Mouse (Mus musculus) embryonic facial prominence, embryonic 14.5 days (tissue): ENCODE measurements around the gene Phlpp1. TPM values are rescaled to one million over a fixed set of nuclear protein-coding genes. Genes with fewer than 3 reads are reported as not detected.

Experiments used
- ATAC-seq: fragments of 200-750 bp; cut with Nextera tagmentation; 2 replicates; pipeline ENCODE4 v1.8.0; 2017; ENCODE audit warnings: low read depth, moderate number of reproducible peaks, moderate TSS enrichment
- DNase-seq: peaks from one replicate; pipeline ENCODE4 v3.0.0-alpha.2; 2015; ENCODE audit warnings: low spot score
- H3K27ac ChIP-seq: fragments of 300-500 bp; sonication (generic); replicated peaks from 2 replicates; pipeline ENCODE4 v1.5.1; 2014; ENCODE audit warnings: low read depth, mild to moderate bottlenecking, low read length, moderate library complexity
- H3K27me3 ChIP-seq: fragments of 300-500 bp; sonication (generic); replicated peaks from 2 replicates; pipeline ENCODE4 v1.6.1; 2014; ENCODE audit warnings: low read length; ENCODE audit not compliant: control insufficient read depth, insufficient read depth
- H3K36me3 ChIP-seq: fragments of 300-500 bp; sonication (generic); 2 replicates; pipeline ENCODE4 v1.6.1; 2014; ENCODE audit warnings: low read length, mixed read lengths; ENCODE audit not compliant: control insufficient read depth, insufficient read depth
- H3K4me1 ChIP-seq: fragments of 300-500 bp; sonication (generic); 2 replicates; pipeline ENCODE4 v1.6.1; 2014; ENCODE audit warnings: antibody characterized with exemption, low read length; ENCODE audit not compliant: control insufficient read depth, insufficient read depth
- H3K4me2 ChIP-seq: fragments of 300-500 bp; sonication (generic); 2 replicates; pipeline ENCODE4 v1.6.1; 2014; ENCODE audit warnings: low read depth, mild to moderate bottlenecking, low read length, moderate library complexity, mixed read lengths
- H3K4me3 ChIP-seq: fragments of 300-500 bp; sonication (generic); 2 replicates; pipeline ENCODE4 v1.5.1; 2014; ENCODE audit warnings: low read depth, mild to moderate bottlenecking, low read length
- H3K9ac ChIP-seq: fragments of 300-500 bp; sonication (generic); 2 replicates; pipeline ENCODE4 v1.6.1; 2014; ENCODE audit warnings: low read depth, mild to moderate bottlenecking, low read length, moderate library complexity, mixed read lengths
- H3K9me3 ChIP-seq: fragments of 300-500 bp; sonication (generic); 2 replicates; pipeline ENCODE4 v1.6.1; 2016; ENCODE audit warnings: low read length; ENCODE audit not compliant: control insufficient read depth
- WGBS: fragments of 180-500 bp; shearing (Covaris S2); extraction: QIAGEN DNeasy Blood & Tissue Kit; methylation state at CpG from one replicate; pipeline ENCODE4 v1.1.7; 2014; 5-methylcytosine and 5-hydroxymethylcytosine counted together
- polyA plus RNA-seq: library from polyadenylated mRNA; unstranded; fragments of >200 nt; fragmentation: Nextera tagmentation; extraction: Ambion mirVana; gene quantifications from 2 replicates; pipeline ENCODE4 v1.2.1, GENCODE M21; 2014

The Phlpp1 gene
- polyA plus RNA-seq, 1 experiment from 2014 or later = 5.1 TPM

DNA sequence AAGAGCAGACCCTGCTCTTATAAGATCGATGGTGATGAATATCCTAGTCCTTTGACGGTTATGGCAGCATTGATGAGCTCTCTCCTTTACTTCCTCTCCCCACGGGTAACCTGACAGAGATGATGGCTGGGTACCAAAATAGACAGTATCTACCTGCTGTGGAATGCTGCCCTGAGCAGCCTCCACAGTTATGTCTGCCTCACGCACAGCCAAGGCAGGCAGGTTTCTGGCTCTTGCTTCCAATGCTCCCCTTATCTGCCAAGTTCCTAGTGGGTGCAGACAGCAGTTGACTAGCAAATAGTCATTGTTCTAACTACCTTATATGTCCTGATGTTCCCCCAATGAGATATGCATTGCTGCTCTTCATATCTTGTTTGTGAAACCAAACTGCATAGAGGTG lies 215.7 kb downstream of the Phlpp1 start:
- Histone ChIP-seq H3K27ac (no peak overlapping the region), H3K4me2 (no peak overlapping the region), H3K4me3 (no peak overlapping the region), H3K9ac (no peak overlapping the region), H3K9me3 (no peaks in the 10 kb centered on the region), H3K36me3 (peaks cover 29% of the 10 kb centered on the region), H3K27me3 (no peaks in the 10 kb centered on the region), H3K4me1 (no peaks in the 10 kb centered on the region)
- no peak for DNase-seq
- no peak for ATAC-seq
- WGBS = 85% methylated on average over 4 of the region's 4 CpGs

DNA sequence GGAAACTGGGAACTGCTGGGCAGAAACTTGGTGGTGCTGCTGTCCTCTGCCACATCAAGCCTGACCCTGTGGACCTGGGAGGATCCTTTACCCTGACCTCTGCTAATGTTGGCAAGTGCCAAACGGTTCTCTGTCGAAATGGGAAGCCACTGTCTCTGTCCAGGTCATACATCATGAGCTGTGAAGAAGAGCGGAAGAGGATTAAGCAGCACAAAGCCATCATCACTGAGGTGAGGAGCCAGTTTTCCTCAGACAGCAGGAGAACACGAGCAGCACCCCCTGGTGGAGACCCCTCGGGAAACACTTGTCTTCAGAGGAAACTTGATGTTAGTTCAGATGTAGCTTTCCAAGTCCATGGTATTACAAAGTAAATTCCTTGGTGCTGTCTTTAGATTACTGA lies 218.1 kb downstream of the Phlpp1 start:
- H3K36me3 ChIP-seq = peaks cover 42% of the 10 kb centered on the region
- H3K4me1 ChIP-seq = no peaks in the 10 kb centered on the region
- H3K4me2 ChIP-seq = no peak overlapping the region
- DNase-seq (peak; percentile 82), ATAC-seq (0 out of 2 replicates have a peak, but pooled peaks have one; percentile 48)
- WGBS = 29% methylated on average over 5 of the region's 5 CpGs
- no peaks in the 10 kb centered on the region for H3K27me3 ChIP-seq
- H3K4me3 ChIP-seq = no peak overlapping the region
- no peaks in the 10 kb centered on the region for H3K9me3 ChIP-seq
- H3K9ac ChIP-seq = no peak overlapping the region
- H3K27ac ChIP-seq = no peak overlapping the region

DNA sequence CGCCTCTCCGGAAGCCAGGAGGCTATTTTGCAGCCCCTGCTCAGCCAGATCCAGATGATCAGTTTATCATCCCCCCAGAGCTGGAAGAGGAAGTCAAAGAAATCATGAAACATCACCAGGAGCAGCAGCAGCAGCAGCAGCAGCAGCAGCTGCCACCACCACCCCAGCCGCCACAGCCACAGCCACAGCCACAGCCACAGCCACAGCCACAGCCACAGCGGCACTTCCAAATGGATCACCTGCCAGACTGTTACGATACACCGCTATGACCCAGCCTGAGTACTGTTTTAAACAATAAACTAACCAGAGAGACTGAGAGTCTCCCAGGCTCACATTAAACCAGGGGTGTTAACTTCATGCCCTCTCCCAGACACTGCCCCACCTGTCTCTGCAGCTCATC lies 221.5 kb downstream of the Phlpp1 start:
- DNase-seq (no peak), ATAC-seq (no peak)
- 84% methylated on average over 6 of the region's 6 CpGs for WGBS
- no peak overlapping the region for H3K4me3 ChIP-seq
- H3K36me3 ChIP-seq = peaks cover 37% of the 10 kb centered on the region
- H3K4me1 ChIP-seq = no peaks in the 10 kb centered on the region
- no peaks in the 10 kb centered on the region for H3K9me3 ChIP-seq
- H3K4me2 ChIP-seq = no peak overlapping the region
- no peak overlapping the region for H3K27ac ChIP-seq
- no peaks in the 10 kb centered on the region for H3K27me3 ChIP-seq
- no peak overlapping the region for H3K9ac ChIP-seq

DNA sequence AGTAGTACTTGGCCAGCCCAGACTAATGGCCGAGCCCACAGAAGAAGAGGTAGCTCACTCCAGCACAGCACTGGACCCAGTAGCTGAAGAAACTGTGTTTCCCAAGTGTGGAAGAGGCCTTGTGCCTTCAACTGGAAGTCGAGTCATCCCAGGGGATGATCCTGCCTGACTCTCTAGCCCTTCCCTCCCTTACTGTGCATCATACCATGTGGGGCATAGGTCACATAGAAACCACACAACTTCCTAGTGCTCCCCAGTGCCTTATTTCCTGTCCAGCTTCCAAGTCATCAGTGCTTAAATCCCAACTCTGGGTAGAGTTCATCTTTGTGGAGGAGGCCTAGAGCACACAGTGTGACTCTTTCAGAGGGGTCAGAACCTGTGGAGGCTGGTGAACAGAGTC lies 223.1 kb downstream of the Phlpp1 start:
- Histone ChIP-seq H3K4me3 (no peak overlapping the region), H3K9me3 (no peaks in the 10 kb centered on the region), H3K36me3 (peaks cover 37% of the 10 kb centered on the region), H3K4me2 (no peak overlapping the region), H3K9ac (no peak overlapping the region), H3K27me3 (no peaks in the 10 kb centered on the region), H3K27ac (no peak overlapping the region), H3K4me1 (no peaks in the 10 kb centered on the region)
- DNase-seq = no peak
- no peak for ATAC-seq
- WGBS = 79% methylated on average over 2 of the region's 2 CpGs

DNA sequence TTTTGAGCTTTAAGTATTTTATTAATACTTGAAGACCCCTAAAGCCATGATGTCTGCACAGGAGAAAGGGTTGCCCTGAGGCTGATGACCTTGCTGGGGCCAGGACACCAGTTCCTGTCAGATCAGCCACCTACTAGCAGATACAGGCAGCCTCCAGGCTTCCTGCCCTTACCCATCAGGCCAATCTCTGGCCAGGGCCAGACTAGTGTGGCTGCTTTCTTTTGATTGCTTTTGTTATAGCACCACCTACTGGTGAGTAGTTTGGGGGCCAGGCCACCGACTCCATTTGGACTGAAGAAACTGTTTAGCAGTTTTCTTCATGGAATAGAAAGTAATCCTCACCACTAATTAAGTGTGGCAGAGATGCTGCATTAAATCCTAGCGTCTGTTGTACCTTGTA lies 223.9 kb downstream of the Phlpp1 start:
- Histone ChIP-seq H3K9ac (no peak overlapping the region), H3K36me3 (peaks cover 32% of the 10 kb centered on the region), H3K9me3 (no peaks in the 10 kb centered on the region), H3K4me3 (no peak overlapping the region), H3K4me1 (no peaks in the 10 kb centered on the region), H3K27ac (no peak overlapping the region), H3K4me2 (no peak overlapping the region), H3K27me3 (no peaks in the 10 kb centered on the region)
- ATAC-seq (peak; percentile 68), DNase-seq (peak; percentile 81)
- WGBS = 5% methylated on average over 2 of the region's 2 CpGs

DNA sequence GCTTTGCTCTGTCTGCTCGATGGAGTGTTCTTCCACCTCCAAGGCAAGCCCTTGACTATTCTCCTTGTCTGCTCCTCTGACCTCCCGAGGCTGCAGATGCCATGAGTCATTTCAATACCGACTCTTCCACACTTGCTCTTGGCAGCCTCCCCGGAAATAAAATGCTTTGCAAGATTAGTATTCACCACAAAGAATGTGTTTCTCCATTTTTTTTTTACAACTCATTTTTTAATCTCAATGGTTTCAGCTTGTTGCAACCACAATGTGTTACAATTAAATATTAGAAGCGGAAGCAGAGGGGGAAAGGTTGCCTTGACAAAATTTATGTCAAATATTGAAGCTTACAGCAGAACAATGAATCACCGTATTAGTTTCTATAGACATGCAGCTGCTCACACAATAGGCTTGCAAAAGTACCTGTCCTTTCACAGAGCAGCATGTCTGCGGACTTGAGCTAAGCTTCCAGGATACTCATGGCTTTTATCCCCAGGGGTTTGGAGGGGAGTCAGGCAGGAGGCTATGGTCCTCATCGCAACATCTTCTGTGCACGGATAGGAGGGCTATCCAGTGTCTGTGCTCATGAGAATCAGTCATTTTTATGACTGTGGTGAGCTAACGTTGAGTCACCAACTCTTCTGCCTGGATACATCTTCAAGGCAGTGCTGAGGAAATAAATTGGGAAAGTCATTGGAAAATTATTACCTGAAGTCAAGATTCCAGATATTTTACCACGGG lies 229.5 kb downstream of the Phlpp1 start:
- H3K4me3 ChIP-seq = no peak overlapping the region
- no peak overlapping the region for H3K27ac ChIP-seq
- ATAC-seq = no peak
- 58% methylated on average over 11 of the region's 11 CpGs for WGBS
- H3K9me3 ChIP-seq = no peaks in the 10 kb centered on the region
- H3K4me2 ChIP-seq = no peak overlapping the region
- no peaks in the 10 kb centered on the region for H3K4me1 ChIP-seq
- H3K36me3 ChIP-seq = no peaks in the 10 kb centered on the region
- DNase-seq = peak; percentile 77
- H3K9ac ChIP-seq = no peak overlapping the region
- H3K27me3 ChIP-seq = no peaks in the 10 kb centered on the region

DNA sequence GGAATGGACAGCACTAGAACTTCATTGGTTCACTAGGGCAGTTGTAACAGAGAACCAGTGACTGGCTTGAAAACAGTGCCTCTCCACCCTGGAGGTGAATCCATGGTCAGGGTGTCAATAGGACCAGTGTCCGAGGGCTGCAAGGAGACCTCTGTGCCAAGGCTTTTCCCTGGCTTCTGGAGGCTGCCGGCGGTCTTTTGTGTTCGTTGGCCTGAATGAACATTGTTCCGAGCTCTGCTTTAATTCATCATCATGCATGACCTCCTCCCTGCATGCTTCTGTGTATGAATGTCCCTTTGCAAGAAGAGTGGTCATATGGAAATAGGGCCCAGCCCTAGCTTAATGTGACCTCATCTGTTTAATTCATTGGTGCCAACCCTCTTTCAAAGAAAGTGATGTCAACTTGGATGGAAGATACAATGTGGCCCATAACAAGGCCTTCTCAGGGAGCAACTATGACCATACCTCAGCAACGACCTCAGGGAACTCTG lies 231.5 kb downstream of the Phlpp1 start:
- peak; percentile 19; the same call in 1 of the 2 replicates for ATAC-seq
- H3K27me3 ChIP-seq = no peaks in the 10 kb centered on the region
- H3K9ac ChIP-seq = no peak overlapping the region
- H3K4me1 ChIP-seq = no peaks in the 10 kb centered on the region
- H3K27ac ChIP-seq = no peak overlapping the region
- H3K4me2 ChIP-seq = no peak overlapping the region
- no peak overlapping the region for H3K4me3 ChIP-seq
- DNase-seq = peak; percentile 22
- H3K9me3 ChIP-seq = no peaks in the 10 kb centered on the region
- H3K36me3 ChIP-seq = no peaks in the 10 kb centered on the region
- WGBS = 76% methylated on average over 6 of the region's 6 CpGs

DNA sequence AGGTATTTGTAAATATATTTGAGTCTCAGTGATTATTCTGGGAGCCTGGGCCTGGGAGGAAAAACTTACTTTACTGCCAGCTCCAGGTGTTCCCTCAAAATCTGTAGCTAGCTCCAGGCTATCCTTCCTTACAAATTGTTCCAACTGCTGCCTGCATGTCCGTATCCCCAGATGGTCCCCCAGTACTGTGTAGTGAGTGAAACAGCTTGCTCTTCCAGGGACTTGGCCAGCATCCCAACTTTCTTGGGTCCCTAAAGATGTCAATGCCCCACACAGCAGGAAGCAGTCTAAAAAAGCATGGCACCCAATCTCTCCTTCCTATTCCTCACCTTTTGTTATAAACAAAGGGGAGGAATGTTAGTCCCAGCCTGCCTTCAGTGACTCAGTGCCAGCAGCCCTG lies 235.3 kb downstream of the Phlpp1 start:
- DNase-seq (no peak), ATAC-seq (no peak)
- H3K4me3 ChIP-seq = no peak overlapping the region
- H3K9ac ChIP-seq = no peak overlapping the region
- no peaks in the 10 kb centered on the region for H3K9me3 ChIP-seq
- H3K36me3 ChIP-seq = no peaks in the 10 kb centered on the region
- no peak overlapping the region for H3K27ac ChIP-seq
- 56% methylated on average over 1 of the region's 1 CpGs for WGBS
- H3K27me3 ChIP-seq = no peaks in the 10 kb centered on the region
- H3K4me2 ChIP-seq = no peak overlapping the region
- H3K4me1 ChIP-seq = no peaks in the 10 kb centered on the region

DNA sequence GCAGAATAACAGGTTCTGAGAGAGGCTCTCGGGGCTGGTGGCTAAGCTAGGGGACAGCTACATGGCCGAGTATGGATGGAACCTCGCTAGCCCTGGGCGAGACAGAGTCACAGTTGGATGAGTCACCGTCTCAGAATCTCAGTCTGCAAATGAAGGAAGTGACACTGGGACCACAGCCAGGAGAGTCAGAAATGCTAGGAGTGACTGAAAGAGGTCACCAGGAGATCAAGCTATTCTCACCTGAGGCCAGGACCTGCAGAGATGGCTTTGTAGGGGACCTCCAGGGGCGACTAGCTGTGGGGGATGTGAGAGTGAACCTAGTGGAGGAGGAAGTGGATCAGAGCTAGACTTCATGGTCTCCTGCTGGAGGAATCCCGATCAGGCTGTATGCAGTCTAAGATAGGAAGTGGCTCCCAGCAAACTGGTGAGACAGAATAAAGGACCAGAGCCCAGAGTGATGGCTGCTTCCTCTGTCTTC lies 236.4 kb downstream of the Phlpp1 start:
- H3K27ac ChIP-seq = no peak overlapping the region
- no peak overlapping the region for H3K4me3 ChIP-seq
- no peaks in the 10 kb centered on the region for H3K27me3 ChIP-seq
- H3K4me1 ChIP-seq = no peaks in the 10 kb centered on the region
- H3K4me2 ChIP-seq = no peak overlapping the region
- ATAC-seq = no peak
- no peaks in the 10 kb centered on the region for H3K9me3 ChIP-seq
- 70% methylated on average over 7 of the region's 7 CpGs for WGBS
- no peak overlapping the region for H3K9ac ChIP-seq
- DNase-seq = no peak
- no peaks in the 10 kb centered on the region for H3K36me3 ChIP-seq
